Mouse (Mus musculus): ENCODE measurements around the gene Sgpl1. TPM values are rescaled to one million over a fixed set of nuclear protein-coding genes. Genes with fewer than 3 reads are reported as not detected.
A peak's percentile ranks its signal among the peaks of the same experiment; 100 is the strongest.

The Sgpl1 gene
- polyA plus RNA-seq, 1 experiment, result 43.9 TPM

DNA sequence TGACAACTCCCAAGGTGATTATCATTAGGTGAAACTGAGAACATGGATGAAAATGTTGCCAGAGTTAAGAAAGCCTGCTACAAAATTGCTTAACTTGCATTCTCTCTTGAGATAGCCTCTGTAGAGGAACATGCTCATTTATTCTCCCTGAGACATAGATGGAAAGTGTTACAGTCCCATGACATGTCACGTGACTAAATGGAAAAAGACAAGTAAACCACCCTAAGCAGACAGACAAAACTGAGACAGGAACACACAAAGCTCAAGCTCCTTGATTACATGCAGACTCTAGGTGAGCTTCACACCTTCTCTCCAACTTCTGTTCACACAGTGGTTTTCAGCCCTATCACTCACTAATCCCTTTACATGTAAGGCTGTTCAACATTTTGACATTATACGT, 4.2 kb downstream of the Sgpl1 start:
- H3K79me2 ChIP-seq (ENCODE audit: control insufficient read depth, insufficient read depth), result peaks cover 70% of the 10 kb centered on the region
- H3K79me3 ChIP-seq (ENCODE audit: low read depth), result peaks cover 19% of the 10 kb centered on the region
- peaks cover 17% of the 10 kb centered on the region for H3K36me3 ChIP-seq (ENCODE audit: control insufficient read depth, insufficient read depth)
- H3K27me3 ChIP-seq (ENCODE audit: control insufficient read depth, insufficient read depth, insufficient read length), result no peaks in the 10 kb centered on the region
- H3K4me3 ChIP-seq (ENCODE audit: insufficient read depth, poor library complexity, severe bottlenecking), result no peak overlapping the region
- TF ChIP-seq MYOG (IDR thresholded peaks at IDR 0.05; ENCODE audit: control insufficient read depth, extremely low read depth, insufficient read length), result no peak
- TF ChIP-seq MAX (IDR thresholded peaks at IDR 0.05), result no peak
- no peak for TF ChIP-seq CTCF (IDR thresholded peaks at IDR 0.05; ENCODE audit: control insufficient read depth, insufficient read depth, insufficient read length)
- TF ChIP-seq CEBPB (IDR thresholded peaks at IDR 0.05; ENCODE audit: low read depth), result no peak
- TF ChIP-seq USF1 (IDR thresholded peaks at IDR 0.05; ENCODE audit: low read depth), result no peak
- TF ChIP-seq MYOD1 (IDR thresholded peaks at IDR 0.05; ENCODE audit: control insufficient read depth, insufficient read length, low read depth), result no peak
- no peak for TF ChIP-seq FOSL1 (IDR thresholded peaks at IDR 0.05; ENCODE audit: insufficient read depth, low read length, poor library complexity, severe bottlenecking)
- no peak overlapping the region for H3ac ChIP-seq (ENCODE audit: control insufficient read depth, insufficient read length, low read depth)

DNA sequence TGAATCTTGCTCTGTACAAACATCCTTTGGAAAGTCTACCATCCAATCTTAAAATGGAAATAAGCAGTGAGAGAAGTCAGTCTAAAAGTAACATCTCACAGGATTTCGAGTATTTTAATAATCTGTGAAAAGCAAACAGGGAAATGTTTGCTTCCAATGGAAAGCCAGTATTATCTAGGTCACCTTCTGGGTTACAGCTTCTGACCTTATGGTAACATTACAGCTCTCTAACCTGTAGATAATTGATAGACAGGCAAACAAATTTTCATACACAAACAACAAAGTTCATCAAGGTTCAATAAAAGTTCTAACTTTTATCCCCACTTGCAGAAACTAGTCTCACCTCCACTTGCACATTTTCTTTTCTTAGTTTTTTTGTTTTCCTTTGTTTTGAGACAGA, 9.9 kb downstream of the Sgpl1 start:
- no peak overlapping the region for H3K4me3 ChIP-seq (ENCODE audit: insufficient read depth, poor library complexity, severe bottlenecking)
- H3ac ChIP-seq (ENCODE audit: control insufficient read depth, insufficient read length, low read depth), result no peak overlapping the region
- H3K79me2 ChIP-seq (ENCODE audit: control insufficient read depth, insufficient read depth), result peaks cover 48% of the 10 kb centered on the region
- H3K36me3 ChIP-seq (ENCODE audit: control insufficient read depth, insufficient read depth), result peaks cover 28% of the 10 kb centered on the region
- no peak for TF ChIP-seq MAX (IDR thresholded peaks at IDR 0.05)
- no peak for TF ChIP-seq MYOD1 (IDR thresholded peaks at IDR 0.05; ENCODE audit: control insufficient read depth, insufficient read length, low read depth)
- TF ChIP-seq USF1 (IDR thresholded peaks at IDR 0.05; ENCODE audit: low read depth), result no peak
- no peak for TF ChIP-seq CEBPB (IDR thresholded peaks at IDR 0.05; ENCODE audit: low read depth)
- TF ChIP-seq FOSL1 (IDR thresholded peaks at IDR 0.05; ENCODE audit: insufficient read depth, low read length, poor library complexity, severe bottlenecking), result no peak
- no peak for TF ChIP-seq MYOG (IDR thresholded peaks at IDR 0.05; ENCODE audit: control insufficient read depth, extremely low read depth, insufficient read length)
- no peak for TF ChIP-seq CTCF (IDR thresholded peaks at IDR 0.05; ENCODE audit: control insufficient read depth, insufficient read depth, insufficient read length)
- no peaks in the 10 kb centered on the region for H3K27me3 ChIP-seq (ENCODE audit: control insufficient read depth, insufficient read depth, insufficient read length)
- H3K79me3 ChIP-seq (ENCODE audit: low read depth), result peaks cover 3% of the 10 kb centered on the region

DNA sequence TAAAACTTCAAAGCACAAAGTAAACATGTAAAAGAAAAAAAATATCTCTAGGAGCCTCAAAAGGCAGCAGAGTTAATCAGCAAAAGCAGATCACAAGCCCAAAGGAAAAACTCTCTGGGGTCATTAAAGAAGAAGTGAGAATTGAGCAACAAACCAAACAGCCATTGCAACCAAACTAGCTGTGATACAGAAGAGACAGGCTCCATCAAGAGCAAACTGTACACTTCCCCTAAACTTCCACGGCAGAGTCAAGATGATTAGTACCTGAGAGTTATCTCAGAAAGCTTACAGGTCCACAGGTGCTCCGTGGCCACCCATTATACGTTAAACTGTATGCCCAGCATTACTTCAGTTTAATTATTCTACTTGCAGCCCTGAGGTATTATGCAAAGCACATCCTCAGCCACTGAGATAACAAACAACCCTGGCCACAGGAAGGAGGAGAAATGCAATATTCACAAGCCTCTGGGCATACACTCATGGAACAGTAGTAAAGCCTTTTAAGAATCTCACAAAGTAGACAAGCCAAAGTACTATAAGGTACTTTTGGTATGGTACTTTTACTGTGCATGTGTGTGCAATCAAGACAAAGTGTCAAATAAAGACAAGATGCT, 12.2 kb downstream of the Sgpl1 start:
- Histone ChIP-seq H3K36me3 (ENCODE audit: control insufficient read depth, insufficient read depth) (peaks cover 26% of the 10 kb centered on the region), H3K27me3 (ENCODE audit: control insufficient read depth, insufficient read depth, insufficient read length) (no peaks in the 10 kb centered on the region), H3K79me2 (ENCODE audit: control insufficient read depth, insufficient read depth) (peaks cover 39% of the 10 kb centered on the region), H3K4me3 (ENCODE audit: insufficient read depth, poor library complexity, severe bottlenecking) (no peak overlapping the region), H3K79me3 (ENCODE audit: low read depth) (peaks cover 6% of the 10 kb centered on the region), H3ac (ENCODE audit: control insufficient read depth, insufficient read length, low read depth) (no peak overlapping the region)
- TF ChIP-seq MYOG (IDR thresholded peaks at IDR 0.05; ENCODE audit: control insufficient read depth, extremely low read depth, insufficient read length) (no peak), MAX (IDR thresholded peaks at IDR 0.05) (no peak), FOSL1 (IDR thresholded peaks at IDR 0.05; ENCODE audit: insufficient read depth, low read length, poor library complexity, severe bottlenecking) (no peak), CTCF (IDR thresholded peaks at IDR 0.05; ENCODE audit: control insufficient read depth, insufficient read depth, insufficient read length) (no peak), MYOD1 (IDR thresholded peaks at IDR 0.05; ENCODE audit: control insufficient read depth, insufficient read length, low read depth) (no peak), USF1 (IDR thresholded peaks at IDR 0.05; ENCODE audit: low read depth) (no peak), CEBPB (IDR thresholded peaks at IDR 0.05; ENCODE audit: low read depth) (no peak)

DNA sequence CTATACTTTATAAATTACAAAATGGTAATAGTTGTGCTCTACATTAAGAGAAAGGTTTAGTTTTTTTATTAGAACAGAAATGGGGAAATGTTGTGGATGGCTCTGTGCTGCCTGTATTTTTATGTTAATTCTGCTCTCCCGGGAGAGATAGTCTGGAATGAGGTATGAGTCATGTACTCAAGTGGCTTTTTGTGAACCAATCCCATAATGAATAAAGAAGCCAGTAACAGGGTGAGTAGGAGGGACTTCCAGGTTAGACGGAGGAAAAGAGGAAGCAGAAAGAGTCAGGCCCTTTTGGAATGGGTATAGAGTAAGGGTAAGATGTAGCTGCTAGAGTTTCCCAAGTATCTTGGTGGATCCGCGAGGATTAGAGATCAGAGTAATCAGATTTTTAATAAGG, 13.5 kb downstream of the Sgpl1 start:
- peaks cover 8% of the 10 kb centered on the region for H3K79me3 ChIP-seq (ENCODE audit: low read depth)
- H3K27me3 ChIP-seq (ENCODE audit: control insufficient read depth, insufficient read depth, insufficient read length), result no peaks in the 10 kb centered on the region
- H3K36me3 ChIP-seq (ENCODE audit: control insufficient read depth, insufficient read depth), result peaks cover 25% of the 10 kb centered on the region

DNA sequence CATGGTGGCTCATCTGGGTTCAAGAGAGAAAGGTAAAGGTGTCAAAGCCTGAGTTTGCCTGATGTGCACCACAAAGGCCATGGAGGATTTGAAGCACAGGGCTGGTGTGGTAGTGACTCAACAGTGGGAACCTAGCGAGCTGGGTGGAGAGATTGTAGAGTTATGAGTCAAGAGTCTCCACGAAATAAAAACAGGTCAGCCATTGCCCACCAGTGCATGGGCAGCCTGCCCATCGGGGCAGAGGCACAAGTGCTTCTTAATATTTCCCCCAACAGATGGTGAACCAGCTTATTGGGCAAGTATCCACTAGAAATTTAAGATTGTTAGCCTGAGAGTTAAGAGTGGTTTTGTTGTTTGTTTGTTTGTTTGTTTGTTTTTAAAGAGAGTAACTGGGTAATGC, 16.5 kb downstream of the Sgpl1 start:
- H3K79me3 ChIP-seq (ENCODE audit: low read depth), result peaks cover 10% of the 10 kb centered on the region
- no peak overlapping the region for H3K4me3 ChIP-seq (ENCODE audit: insufficient read depth, poor library complexity, severe bottlenecking)
- H3K36me3 ChIP-seq (ENCODE audit: control insufficient read depth, insufficient read depth), result peaks cover 19% of the 10 kb centered on the region
- H3K79me2 ChIP-seq (ENCODE audit: control insufficient read depth, insufficient read depth), result peaks cover 75% of the 10 kb centered on the region
- peak; percentile 39 for TF ChIP-seq FOSL1 (IDR thresholded peaks at IDR 0.05; ENCODE audit: insufficient read depth, low read length, poor library complexity, severe bottlenecking)
- TF ChIP-seq MYOG (IDR thresholded peaks at IDR 0.05; ENCODE audit: control insufficient read depth, extremely low read depth, insufficient read length), result no peak
- TF ChIP-seq MYOD1 (IDR thresholded peaks at IDR 0.05; ENCODE audit: control insufficient read depth, insufficient read length, low read depth), result no peak
- TF ChIP-seq CTCF (IDR thresholded peaks at IDR 0.05; ENCODE audit: control insufficient read depth, insufficient read depth, insufficient read length), result no peak
- TF ChIP-seq MAX (IDR thresholded peaks at IDR 0.05), result no peak
- TF ChIP-seq USF1 (IDR thresholded peaks at IDR 0.05; ENCODE audit: low read depth), result no peak
- peak; percentile 35 for TF ChIP-seq CEBPB (IDR thresholded peaks at IDR 0.05; ENCODE audit: low read depth)
- H3K27me3 ChIP-seq (ENCODE audit: control insufficient read depth, insufficient read depth, insufficient read length), result no peaks in the 10 kb centered on the region
- H3ac ChIP-seq (ENCODE audit: control insufficient read depth, insufficient read length, low read depth), result no peak overlapping the region

More for the DNA sequence above, 13.5 kb downstream of the Sgpl1 start:
- H3K79me2 ChIP-seq (ENCODE audit: control insufficient read depth, insufficient read depth), result peaks cover 50% of the 10 kb centered on the region
- TF ChIP-seq MYOG (IDR thresholded peaks at IDR 0.05; ENCODE audit: control insufficient read depth, extremely low read depth, insufficient read length) (no peak), CTCF (IDR thresholded peaks at IDR 0.05; ENCODE audit: control insufficient read depth, insufficient read depth, insufficient read length) (no peak), MAX (IDR thresholded peaks at IDR 0.05) (no peak), USF1 (IDR thresholded peaks at IDR 0.05; ENCODE audit: low read depth) (no peak), FOSL1 (IDR thresholded peaks at IDR 0.05; ENCODE audit: insufficient read depth, low read length, poor library complexity, severe bottlenecking) (no peak), MYOD1 (IDR thresholded peaks at IDR 0.05; ENCODE audit: control insufficient read depth, insufficient read length, low read depth) (no peak), CEBPB (IDR thresholded peaks at IDR 0.05; ENCODE audit: low read depth) (no peak)
- H3ac ChIP-seq (ENCODE audit: control insufficient read depth, insufficient read length, low read depth), result no peak overlapping the region
- H3K4me3 ChIP-seq (ENCODE audit: insufficient read depth, poor library complexity, severe bottlenecking), result no peak overlapping the region

Data from C2C12 (cell line).